In the genomic region with DNA sequence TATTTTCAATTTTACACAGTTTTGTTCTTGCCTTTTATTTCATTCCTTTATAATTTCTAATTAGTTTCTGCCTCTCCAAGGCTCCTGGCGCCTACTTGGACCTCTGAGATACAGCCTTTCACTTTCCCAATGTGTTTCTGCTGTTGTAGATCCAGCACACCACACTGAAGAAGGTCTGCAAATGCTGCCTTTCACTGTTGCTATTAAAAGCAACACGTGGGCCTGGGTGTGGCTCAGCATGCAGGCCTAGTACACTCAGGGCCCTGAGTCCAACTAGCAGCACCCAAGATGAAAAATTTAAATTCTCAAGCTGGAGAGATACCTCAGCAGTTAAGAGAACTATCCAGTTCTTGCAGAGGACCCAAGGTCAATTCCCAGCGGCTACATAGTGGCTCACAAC, we compare ENCODE assay signal across 35 mouse cellular contexts. TPM values are rescaled to one million over a fixed set of nuclear protein-coding genes. Genes with fewer than 3 reads are reported as not detected.
DNase-seq lines count a peak whose midpoint lies in the region; ATAC-seq lines count a peak whose summit lies in the region.
"Had no signal": no experiment of that assay in that cellular context is flagged by ENCODE, and none has a peak within 500 bp of the region (broad histone marks: within the 10 kb centered on the region; RNA-seq: fewer than 3 reads in every experiment).

No protein-coding gene starts in this region.

- H3K4me3 ChIP-seq in liver, embryonic 11.5 days (ENCODE audit: low read depth, low read length): no peak overlapping the region
- H3K4me3 ChIP-seq: embryonic facial prominence, embryonic 10.5 days; embryonic facial prominence, embryonic 13.5 days; erythroblast, embryonic 14.5 days; forebrain, embryonic 12.5 days; forebrain, embryonic 15.5 days; heart, adult 2 months; heart, embryonic 10.5 days; hindbrain, embryonic 12.5 days; hindbrain, embryonic 15.5 days had no signal

- no peaks in the 10 kb centered on the region for H3K9me3 ChIP-seq in liver, embryonic 11.5 days (ENCODE audit: control insufficient read depth, low read length)
- H3K9me3 ChIP-seq: embryonic facial prominence, embryonic 10.5 days; embryonic facial prominence, embryonic 13.5 days; forebrain, embryonic 12.5 days; forebrain, embryonic 15.5 days; heart, embryonic 10.5 days; hindbrain, embryonic 12.5 days; hindbrain, embryonic 15.5 days had no signal

- H3K9ac ChIP-seq in liver, embryonic 11.5 days (ENCODE audit: low read depth, low read length): no peak overlapping the region
- H3K9ac ChIP-seq: embryonic facial prominence, embryonic 13.5 days; forebrain, embryonic 12.5 days; forebrain, embryonic 15.5 days; hindbrain, embryonic 12.5 days; hindbrain, embryonic 15.5 days had no signal

- DNase-seq in frontal cortex, postnatal 10 days (ENCODE audit: low spot score in 2 of 2): no peak
- DNase-seq in gastrocnemius, adult 8-10 months (ENCODE audit: low spot score in 2 of 2): peak; percentile 12 to 23
- no peak for DNase-seq in gastrocnemius, postnatal 14 days
- peak; percentile 32 for DNase-seq in right cerebral cortex, adult 18-20 months
- no peak for DNase-seq in right cerebral cortex, adult 2 months (ENCODE audit: low spot score in 2 of 2)
- peak; percentile 35 for DNase-seq in skeletal muscle tissue, adult 2 months (ENCODE audit: low read depth, low spot score)
- no peak for DNase-seq in liver, embryonic 11.5 days (ENCODE audit: low spot score)
- DNase-seq: adrenal gland, adult 2 months; adrenal gland, postnatal 14 days; cerebellum, adult 11-12 months; cerebellum, adult 8-10 months; cerebellum, postnatal 10 days; cerebellum, postnatal 36 days; embryo, embryonic 11 days; heart, adult 2 months; kidney, adult 18-20 months had no signal

- no peaks in the 10 kb centered on the region for H3K36me3 ChIP-seq in liver, embryonic 11.5 days (ENCODE audit: control insufficient read depth, insufficient read depth, low read length)
- H3K36me3 ChIP-seq: heart, embryonic 10.5 days had no signal

- H3K27me3 ChIP-seq in liver, embryonic 11.5 days (replicated peaks; ENCODE audit: control insufficient read depth, insufficient read depth, low read length): no peaks in the 10 kb centered on the region
- H3K27me3 ChIP-seq: embryonic facial prominence, embryonic 13.5 days; forebrain, embryonic 12.5 days; forebrain, embryonic 15.5 days; hindbrain, embryonic 12.5 days; hindbrain, embryonic 15.5 days had no signal

- intact Hi-C loops in gastrocnemius, postnatal 14 days (cut with DNase I; ENCODE audit: low total_unique reads): no loop called here

- H3K27ac ChIP-seq in liver, embryonic 11.5 days (ENCODE audit: low read depth, low read length): no peak overlapping the region
- H3K27ac ChIP-seq: embryonic facial prominence, embryonic 10.5 days; embryonic facial prominence, embryonic 13.5 days; forebrain, embryonic 12.5 days; forebrain, embryonic 15.5 days; heart, adult 2 months; heart, embryonic 10.5 days; hindbrain, embryonic 12.5 days; hindbrain, embryonic 15.5 days had no signal

- 76% methylated on average over 3 of the region's 3 CpGs for WGBS in liver, embryonic 11.5 days

- peak; percentile 43 for ATAC-seq in frontal cortex, adult (ENCODE audit: low TSS enrichment)
- ATAC-seq in liver, embryonic 11.5 days (replicated peaks; ENCODE audit: low FRiP score): no peak
- ATAC-seq: forebrain, embryonic 15.5 days had no signal

- no peaks in the 10 kb centered on the region for H3K4me1 ChIP-seq in liver, embryonic 11.5 days (replicated peaks; ENCODE audit: control insufficient read depth, insufficient read depth, low read length)
- H3K4me1 ChIP-seq: embryonic facial prominence, embryonic 10.5 days; embryonic facial prominence, embryonic 13.5 days; forebrain, embryonic 12.5 days; forebrain, embryonic 15.5 days; heart, embryonic 10.5 days; hindbrain, embryonic 12.5 days; hindbrain, embryonic 15.5 days had no signal

- H3K4me2 ChIP-seq in liver, embryonic 11.5 days: no peak overlapping the region
- H3K4me2 ChIP-seq: embryonic facial prominence, embryonic 13.5 days; forebrain, embryonic 12.5 days; forebrain, embryonic 15.5 days; hindbrain, embryonic 12.5 days; hindbrain, embryonic 15.5 days had no signal

RNA-seq across cellular contexts. Expression of gene Wdr60, which starts 26.2 kb away (rescaled TPM):
- total RNA-seq in gastrocnemius, adult 8-10 months (2022): 10 to 100 TPM; 13.8 to 19.6 (median 14.2) TPM
- 1 to 10 TPM; 5.4 to 5.6 TPM for total RNA-seq in gastrocnemius, postnatal 14 days (2021)
- 8.7 and 12.2 TPM in 2 replicates for polyA plus RNA-seq in liver, embryonic 11.5 days (2014; fragmentation: Nextera tagmentation; extraction: Ambion mirVana)

RNA-seq across cellular contexts. Expression of gene Gm11027, which starts 38.5 kb away (rescaled TPM):
- total RNA-seq in gastrocnemius, adult 8-10 months (2022): not detected
- total RNA-seq in gastrocnemius, postnatal 14 days (2021): not detected
- polyA plus RNA-seq in liver, embryonic 11.5 days (2014; fragmentation: Nextera tagmentation; extraction: Ambion mirVana): not detected in 2 replicates
- total RNA-seq: adrenal gland, adult 2 months; adrenal gland, postnatal 14 days; adrenal gland, postnatal 4 days; ES-E14; heart, adult 2 months; heart, postnatal 25 days; hematopoietic stem cell, adult 5-6 weeks had no signal
- polyA plus RNA-seq: adrenal gland, adult 2 months; brain, embryonic 14.5 days; cortical plate, adult 2 months; embryonic facial prominence, embryonic 10.5 days; embryonic facial prominence, embryonic 13.5 days; erythroblast, embryonic 14.5 days; forebrain, embryonic 12.5 days; forebrain, embryonic 15.5 days; gonadal fat pad, adult 2 months; heart, adult 2 months; heart, embryonic 10.5 days; heart, embryonic 14.5 days; heart, postnatal 0 days; hindbrain, embryonic 12.5 days; hindbrain, embryonic 15.5 days; intestine, embryonic 14.5 days had no signal

RNA-seq across cellular contexts. Expression of gene Esyt2, which starts 44.3 kb away (rescaled TPM):
- total RNA-seq in gastrocnemius, adult 8-10 months (2022): 10 to 100 TPM; 26.7 to 32.3 (median 29.1) TPM
- total RNA-seq in gastrocnemius, postnatal 14 days (2021): 10 to 100 TPM; 21.2 to 22.8 TPM
- 20.9 and 21.1 TPM in 2 replicates for polyA plus RNA-seq in liver, embryonic 11.5 days (2014; fragmentation: Nextera tagmentation; extraction: Ambion mirVana)

Comparison
In these comparisons a context has a peak if more than half of its experiments do, and no peak if none do; other contexts are left out.
1. DNase-seq: peak in gastrocnemius, adult 8-10 months (2 of 2), right cerebral cortex, adult 18-20 months (single experiment) and skeletal muscle tissue, adult 2 months (single experiment); none in frontal cortex, postnatal 10 days (0 of 2), gastrocnemius, postnatal 14 days (single experiment), right cerebral cortex, adult 2 months (0 of 2) and liver, embryonic 11.5 days (single experiment).